Mouse (Mus musculus) liver, adult 2 months (tissue): ENCODE results near the gene Hpcal4. TPM values are rescaled to one million over a fixed set of nuclear protein-coding genes. Genes with fewer than 3 reads are reported as not detected.
A peak's percentile ranks its signal among the peaks of the same experiment; 100 is the strongest.

Source experiments
- DNase-seq: peaks from one replicate; pipeline ENCODE4 v3.0.0-alpha.2; 2011; ENCODE audit warnings: low read depth, low spot score; ENCODE audit errors: extremely low read depth
- H3K27ac ChIP-seq: fragments of 200-500 bp; replicated peaks from 2 replicates; pipeline ENCODE4 v1.5.1; 2012; ENCODE audit warnings: low read depth, mild to moderate bottlenecking, control low read depth, inconsistent platforms, low read length; ENCODE audit not compliant: insufficient read depth
- H3K27me3 ChIP-seq: fragments of 200-500 bp; 2 replicates; pipeline ENCODE4 v1.6.1; 2012; ENCODE audit warnings: mild to moderate bottlenecking, moderate library complexity, low read length, inconsistent platforms; ENCODE audit not compliant: control insufficient read depth, insufficient read depth
- H3K36me3 ChIP-seq: fragments of 200-500 bp; 2 replicates; pipeline ENCODE4 v1.6.1; 2012; ENCODE audit warnings: low read length, inconsistent platforms; ENCODE audit not compliant: control insufficient read depth, insufficient read depth
- H3K4me1 ChIP-seq: fragments of 200-500 bp; 2 replicates; pipeline ENCODE4 v1.6.1; 2011; ENCODE audit warnings: low read length; ENCODE audit not compliant: control insufficient read depth, insufficient read depth
- H3K4me3 ChIP-seq: fragments of 200-500 bp; 2 replicates; pipeline ENCODE4 v1.5.1; 2011; ENCODE audit warnings: low read depth, mild to moderate bottlenecking, control low read depth, low read length, moderate library complexity; ENCODE audit not compliant: insufficient read depth
- H3K79me2 ChIP-seq: fragments of 200-500 bp; 2 replicates; pipeline ENCODE4 v1.6.1; 2012; ENCODE audit warnings: inconsistent platforms, mild to moderate bottlenecking, low read length, moderate library complexity; ENCODE audit not compliant: control insufficient read depth, insufficient read depth
- H3K9ac ChIP-seq: fragments of 200-500 bp; 2 replicates; pipeline ENCODE4 v1.6.1; 2012; ENCODE audit warnings: low read depth, mild to moderate bottlenecking, control low read depth, inconsistent platforms, low read length
- CTCF ChIP-seq: fragments of 200-500 bp; IDR thresholded peaks from 2 replicates; pipeline ENCODE4 v1.5.1; 2011; ENCODE audit warnings: low read depth, low read length, control low read depth
- POLR2A ChIP-seq: fragments of 200-500 bp; IDR thresholded peaks from 2 replicates; pipeline ENCODE4 v1.6.1; 2011; ENCODE audit warnings: low read length, control low read depth; ENCODE audit not compliant: insufficient read depth; ENCODE audit errors: extremely low read depth
- WGBS: fragments of 180-500 bp; shearing (Covaris S2); methylation state at CpG from one replicate; pipeline ENCODE4 v1.1.7; 2018; 5-methylcytosine and 5-hydroxymethylcytosine counted together
- polyA plus RNA-seq: library from polyadenylated mRNA; depleted of rRNA; stranded (reverse); fragments of >200 nt; gene quantifications from 2 replicates; pipeline ENCODE4 v1.2.3, GENCODE M21; 2012
- total RNA-seq: library from RNA; depleted of rRNA; stranded (reverse); fragments of >200 nt; gene quantifications from 2 replicates; pipeline ENCODE4 v1.2.3, GENCODE M21; 2014

Hpcal4 gene
- total and polyA plus RNA-seq, 2 experiments = not detected

GRCm38 (mm10) chr4:123162305-123162917 is 20.6 kb upstream of the Hpcal4 start:
- 18% methylated on average over 15 of the region's 15 CpGs for WGBS
- TF ChIP-seq POLR2A = no peak
- no peak for TF ChIP-seq CTCF
- no peak overlapping the region for H3K4me3 ChIP-seq
- H3K36me3 ChIP-seq = no peaks in the 10 kb centered on the region
- H3K79me2 ChIP-seq = no peaks in the 10 kb centered on the region
- H3K9ac ChIP-seq = no peak overlapping the region
- H3K4me1 ChIP-seq = no peaks in the 10 kb centered on the region
- H3K27me3 ChIP-seq = no peaks in the 10 kb centered on the region; the same call in 1 of the 2 replicates
- no peak overlapping the region for H3K27ac ChIP-seq
- DNase-seq = no peak

DNA sequence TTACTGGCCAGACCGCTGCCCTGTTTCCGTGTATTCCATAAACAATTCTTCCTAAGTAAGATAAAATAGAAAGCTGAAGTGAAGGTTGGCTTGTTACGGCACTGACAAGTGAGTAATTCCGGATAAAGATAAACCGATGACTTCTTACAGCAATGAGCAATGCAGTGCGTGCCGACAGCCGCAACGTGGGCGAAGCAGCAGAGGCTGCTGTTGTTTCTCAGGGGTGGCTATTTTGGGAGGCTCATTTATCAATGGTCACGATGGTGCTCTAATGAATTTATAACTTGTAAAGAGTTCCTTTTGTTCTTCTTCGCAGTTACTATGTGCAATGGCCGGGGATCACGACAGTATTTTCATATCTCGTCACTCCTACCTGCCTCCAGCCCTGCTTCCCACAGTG is 18.9 kb upstream of the Hpcal4 start:
- H3K4me1 ChIP-seq = no peaks in the 10 kb centered on the region
- no peaks in the 10 kb centered on the region; the same call in 1 of the 2 replicates for H3K27me3 ChIP-seq
- H3K27ac ChIP-seq = no peak overlapping the region
- no peak for DNase-seq
- TF ChIP-seq POLR2A (no peak), CTCF (no peak)
- no peaks in the 10 kb centered on the region for H3K79me2 ChIP-seq
- no peaks in the 10 kb centered on the region for H3K36me3 ChIP-seq
- no peak overlapping the region for H3K4me3 ChIP-seq
- no peak overlapping the region for H3K9ac ChIP-seq
- WGBS = 83% methylated on average over 15 of the region's 15 CpGs

GRCm38 (mm10) chr4:123171811-123172210 is 11.2 kb upstream of the Hpcal4 start:
- H3K4me1 ChIP-seq = no peaks in the 10 kb centered on the region
- H3K9ac ChIP-seq = no peak overlapping the region
- no peak overlapping the region for H3K4me3 ChIP-seq
- no peak for DNase-seq
- no peaks in the 10 kb centered on the region for H3K36me3 ChIP-seq
- H3K27me3 ChIP-seq = peaks cover 5% of the 10 kb centered on the region
- no peaks in the 10 kb centered on the region for H3K79me2 ChIP-seq
- no peak for TF ChIP-seq POLR2A
- no peak overlapping the region for H3K27ac ChIP-seq

GRCm38 (mm10) chr4:123183239-123184056 is 421 bp downstream of the Hpcal4 start:
- DNase-seq = peak; percentile 61
- no peak for TF ChIP-seq POLR2A
- TF ChIP-seq CTCF = no peak
- H3K27me3 ChIP-seq = peaks cover 16% of the 10 kb centered on the region
- H3K27ac ChIP-seq = no peak overlapping the region
- H3K4me1 ChIP-seq = no peaks in the 10 kb centered on the region
- no peak overlapping the region for H3K9ac ChIP-seq
- H3K79me2 ChIP-seq = no peaks in the 10 kb centered on the region
- peak overlapping the region; percentile 25; the same call in 1 of the 2 replicates for H3K4me3 ChIP-seq
- WGBS = 10% methylated on average over 44 of the region's 44 CpGs
- no peaks in the 10 kb centered on the region for H3K36me3 ChIP-seq

DNA sequence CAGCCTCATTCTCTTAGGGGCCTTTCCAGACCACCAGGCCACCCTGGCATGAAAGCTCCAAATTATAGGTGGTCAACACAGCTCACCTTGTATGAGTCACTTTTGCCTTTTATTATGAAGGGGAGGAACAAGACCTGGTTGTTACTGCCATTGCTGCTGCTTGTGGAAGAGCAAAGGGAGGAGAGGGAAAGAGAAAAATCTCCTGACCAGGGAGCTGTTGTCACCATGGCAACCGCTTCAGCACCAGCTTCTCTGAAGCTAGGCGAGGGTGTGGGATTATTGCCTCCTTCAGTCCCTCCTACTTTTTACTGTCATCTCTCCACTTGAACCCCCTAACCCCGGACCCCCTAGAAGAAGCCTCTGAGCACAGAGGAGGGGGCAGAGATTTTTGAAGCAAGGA is 1.8 kb downstream of the Hpcal4 start:
- TF ChIP-seq CTCF = no peak
- TF ChIP-seq POLR2A = no peak
- Histone ChIP-seq H3K27me3 (peaks cover 16% of the 10 kb centered on the region), H3K4me1 (no peaks in the 10 kb centered on the region), H3K4me3 (no peak overlapping the region), H3K9ac (no peak overlapping the region), H3K79me2 (no peaks in the 10 kb centered on the region), H3K27ac (no peak overlapping the region), H3K36me3 (no peaks in the 10 kb centered on the region)
- WGBS = 55% methylated on average over 3 of the region's 3 CpGs
- no peak for DNase-seq

GRCm38 (mm10) chr4:123192336-123192735 is 9.3 kb downstream of the Hpcal4 start:
- Histone ChIP-seq H3K27ac (no peak overlapping the region), H3K4me3 (no peak overlapping the region), H3K4me1 (no peaks in the 10 kb centered on the region), H3K36me3 (no peaks in the 10 kb centered on the region), H3K27me3 (peaks cover 2% of the 10 kb centered on the region; the same call in 1 of the 2 replicates), H3K9ac (no peak overlapping the region), H3K79me2 (no peaks in the 10 kb centered on the region)
- TF ChIP-seq POLR2A (no peak), CTCF (no peak)
- DNase-seq = no peak
- 78% methylated on average over 11 of the region's 11 CpGs for WGBS
